Mouse (Mus musculus) thymus, adult 2 months (tissue): ENCODE measurements around the gene Col9a2.

Experiments
- CTCF ChIP-seq: fragments of 200-500 bp; IDR thresholded peaks from 2 replicates; pipeline ENCODE4 v1.5.1; 2012; ENCODE audit warnings: mild to moderate bottlenecking, control low read depth, low read length, moderate library complexity, borderline replicate concordance; ENCODE audit not compliant: control insufficient read depth, poor library complexity, insufficient read depth; ENCODE audit errors: extremely low read depth
- POLR2A ChIP-seq: fragments of 200-500 bp; IDR thresholded peaks from 2 replicates; pipeline ENCODE4 v1.6.1; 2012; ENCODE audit warnings: mild to moderate bottlenecking, low read length, control low read depth, moderate library complexity; ENCODE audit not compliant: control insufficient read depth, poor library complexity, insufficient read depth; ENCODE audit errors: extremely low read depth

- TF ChIP-seq CTCF, result no peak
- no peak for TF ChIP-seq POLR2A
These were observed 46.2 kb upstream of the Col9a2 start for GRCm38 (mm10) chr4:120993025-120993424.
